Mouse (Mus musculus) embryo, embryonic 10.5 days (tissue): ENCODE results near the gene Bahd1.

ENCODE experiments used
- DNase-seq: peaks from one replicate; pipeline ENCODE4 v3.0.0-alpha.2; 2015; ENCODE audit warnings: low spot score

Gene Bahd1

GRCm38 (mm10) chr2:118899981-118900825 lies at the start of gene Bahd1:
Bahd1 (plus strand) TSS chr2:118900377.
- DNase-seq: peak; percentile 64

GRCm38 (mm10) chr2:118851756-118852155 lies 48.4 kb upstream of the Bahd1 start:
- DNase-seq: peak; percentile 60

GRCm38 (mm10) chr2:118861454-118862339 lies 38.5 kb upstream of the Bahd1 start, which contains the start of gene Ivd:
Ivd (plus strand) TSS chr2:118861954.
- DNase-seq: peak; percentile 98

- DNase-seq: no peak
Measured at GRCm38 (mm10) chr2:118862340-118862675, 37.9 kb upstream of the Bahd1 start.

- no peak for DNase-seq
Measured at GRCm38 (mm10) chr2:118870601-118871000, 29.6 kb upstream of the Bahd1 start.

GRCm38 (mm10) chr2:118871032-118871431 lies 29.1 kb upstream of the Bahd1 start:
- DNase-seq: no peak

- no peak for DNase-seq
Measured at GRCm38 (mm10) chr2:118873018-118873417, 27.2 kb upstream of the Bahd1 start.

- no peak for DNase-seq
Measured at GRCm38 (mm10) chr2:118873890-118874430, 26.2 kb upstream of the Bahd1 start.

GRCm38 (mm10) chr2:118875316-118875715 lies 24.9 kb upstream of the Bahd1 start:
- no peak for DNase-seq

GRCm38 (mm10) chr2:118876453-118876852 lies 23.7 kb upstream of the Bahd1 start:
- no peak for DNase-seq

- no peak for DNase-seq
Measured at GRCm38 (mm10) chr2:118881019-118881418, 19.2 kb upstream of the Bahd1 start.

- no peak for DNase-seq
Measured at GRCm38 (mm10) chr2:118881956-118882355, 18.2 kb upstream of the Bahd1 start.

- peak; percentile 87 for DNase-seq
Measured at GRCm38 (mm10) chr2:118882840-118883679, 17.1 kb upstream of the Bahd1 start.

- no peak for DNase-seq
Measured at GRCm38 (mm10) chr2:118887440-118887839, 12.7 kb upstream of the Bahd1 start.

- no peak for DNase-seq
Measured at GRCm38 (mm10) chr2:118887845-118888548, 12.2 kb upstream of the Bahd1 start.

GRCm38 (mm10) chr2:118891173-118891572 lies 9.0 kb upstream of the Bahd1 start:
- no peak for DNase-seq

GRCm38 (mm10) chr2:118895990-118896913 lies 3.9 kb upstream of the Bahd1 start:
- peak; percentile 57 for DNase-seq

GRCm38 (mm10) chr2:118896914-118897291 lies 3.3 kb upstream of the Bahd1 start:
- no peak for DNase-seq

GRCm38 (mm10) chr2:118897392-118897791 lies 2.8 kb upstream of the Bahd1 start:
- no peak for DNase-seq

GRCm38 (mm10) chr2:118897808-118898207 lies 2.4 kb upstream of the Bahd1 start:
- no peak for DNase-seq
